Mouse (Mus musculus): Measurements from ENCODE around the gene Erbb4. TPM values are rescaled to one million over a fixed set of nuclear protein-coding genes. Genes with fewer than 3 reads are reported as not detected.
"Not testable (repeated sequence)": the region's sequence is repeated elsewhere in the genome, so short reads cannot be mapped to it uniquely, and the experiment has no call there.

Gene Erbb4
- polyA plus RNA-seq, 1 experiment, result 0.26 TPM

GRCm38 (mm10) chr1:68830501-68831239, 277.2 kb downstream of the Erbb4 start:
- Histone ChIP-seq H3K4me3 (replicated peaks; ENCODE audit: extremely low read depth, low read depth, low read length) (no peak overlapping the region), H3K4me1 (ENCODE audit: control insufficient read depth, insufficient read depth, low read length) (no peaks in the 10 kb centered on the region)
- WGBS, result 76% methylated on average over 2 of the region's 2 CpGs
- no peak for DNase-seq
- TF ChIP-seq POLR2A (IDR thresholded peaks at IDR 0.05; ENCODE audit: borderline replicate concordance, extremely low read depth, low read depth, low read length), result no peak

- Histone ChIP-seq H3K4me3 (replicated peaks; ENCODE audit: extremely low read depth, low read depth, low read length) (no peak overlapping the region), H3K4me1 (ENCODE audit: control insufficient read depth, insufficient read depth, low read length) (no peaks in the 10 kb centered on the region)
- TF ChIP-seq CTCF (IDR thresholded peaks at IDR 0.05; ENCODE audit: insufficient read depth, low read length) (no peak), POLR2A (IDR thresholded peaks at IDR 0.05; ENCODE audit: borderline replicate concordance, extremely low read depth, low read depth, low read length) (no peak)
- WGBS, result 71% methylated on average over 2 of the region's 2 CpGs
- DNase-seq, result no peak
These were observed 284.7 kb downstream of the Erbb4 start for GRCm38 (mm10) chr1:68823116-68823644.

- 43% methylated on average over 2 of the region's 2 CpGs for WGBS
- Histone ChIP-seq H3K4me3 (replicated peaks; ENCODE audit: extremely low read depth, low read depth, low read length) (no peak overlapping the region), H3K4me1 (ENCODE audit: control insufficient read depth, insufficient read depth, low read length) (no peaks in the 10 kb centered on the region)
- no peak for DNase-seq
- no peak for TF ChIP-seq CTCF (IDR thresholded peaks at IDR 0.05; ENCODE audit: insufficient read depth, low read length)
These were observed 301.1 kb downstream of the Erbb4 start for GRCm38 (mm10) chr1:68806711-68807110.

- WGBS, result 31% methylated on average over 4 of the region's 4 CpGs
- Histone ChIP-seq H3K4me3 (replicated peaks; ENCODE audit: extremely low read depth, low read depth, low read length) (no peak overlapping the region), H3K4me1 (ENCODE audit: control insufficient read depth, insufficient read depth, low read length) (no peaks in the 10 kb centered on the region)
- no peak for DNase-seq
- TF ChIP-seq POLR2A (IDR thresholded peaks at IDR 0.05; ENCODE audit: borderline replicate concordance, extremely low read depth, low read depth, low read length) (no peak), CTCF (IDR thresholded peaks at IDR 0.05; ENCODE audit: insufficient read depth, low read length) (no peak)
These were observed 320.3 kb downstream of the Erbb4 start for GRCm38 (mm10) chr1:68787409-68788015.

- no peak overlapping the region for H3K4me3 ChIP-seq (replicated peaks; ENCODE audit: extremely low read depth, low read depth, low read length)
- DNase-seq, result no peak
- H3K4me1 ChIP-seq (ENCODE audit: control insufficient read depth, insufficient read depth, low read length), result no peaks in the 10 kb centered on the region
- WGBS, result 21% methylated on average over 2 of the region's 2 CpGs
- no peak for TF ChIP-seq POLR2A (IDR thresholded peaks at IDR 0.05; ENCODE audit: borderline replicate concordance, extremely low read depth, low read depth, low read length)
- no peak for TF ChIP-seq CTCF (IDR thresholded peaks at IDR 0.05; ENCODE audit: insufficient read depth, low read length)
These were observed 327.2 kb downstream of the Erbb4 start for GRCm38 (mm10) chr1:68780653-68781052.

- WGBS, result 77% methylated on average over 1 of the region's 1 CpGs
- H3K4me1 ChIP-seq (ENCODE audit: control insufficient read depth, insufficient read depth, low read length), result no peaks in the 10 kb centered on the region
- no peak for TF ChIP-seq POLR2A (IDR thresholded peaks at IDR 0.05; ENCODE audit: borderline replicate concordance, extremely low read depth, low read depth, low read length)
- TF ChIP-seq CTCF (IDR thresholded peaks at IDR 0.05; ENCODE audit: insufficient read depth, low read length), result no peak
These were observed 327.8 kb downstream of the Erbb4 start for GRCm38 (mm10) chr1:68780032-68780431.

GRCm38 (mm10) chr1:68766095-68766494, 341.8 kb downstream of the Erbb4 start:
- not testable (repeated sequence) for H3K4me1 ChIP-seq (ENCODE audit: control insufficient read depth, insufficient read depth, low read length); DNase-seq

More at GRCm38 (mm10) chr1:68780032-68780431, 327.8 kb downstream of the Erbb4 start:
- H3K4me3 ChIP-seq (replicated peaks; ENCODE audit: extremely low read depth, low read depth, low read length), result no peak overlapping the region
- DNase-seq, result no peak

GRCm38 (mm10) chr1:68762456-68762855, 345.4 kb downstream of the Erbb4 start:
- WGBS, result 82% methylated on average over 5 of the region's 5 CpGs
- no peak for TF ChIP-seq POLR2A (IDR thresholded peaks at IDR 0.05; ENCODE audit: borderline replicate concordance, extremely low read depth, low read depth, low read length)
- TF ChIP-seq CTCF (IDR thresholded peaks at IDR 0.05; ENCODE audit: insufficient read depth, low read length), result no peak
- H3K4me3 ChIP-seq (replicated peaks; ENCODE audit: extremely low read depth, low read depth, low read length), result no peak overlapping the region
- DNase-seq, result no peak
- no peaks in the 10 kb centered on the region for H3K4me1 ChIP-seq (ENCODE audit: control insufficient read depth, insufficient read depth, low read length)

More at GRCm38 (mm10) chr1:68766095-68766494, 341.8 kb downstream of the Erbb4 start:
- H3K4me3 ChIP-seq (replicated peaks; ENCODE audit: extremely low read depth, low read depth, low read length), result not testable (repeated sequence)

- H3K4me3 ChIP-seq (replicated peaks; ENCODE audit: extremely low read depth, low read depth, low read length), result no peak overlapping the region
- TF ChIP-seq POLR2A (IDR thresholded peaks at IDR 0.05; ENCODE audit: borderline replicate concordance, extremely low read depth, low read depth, low read length) (no peak), CTCF (IDR thresholded peaks at IDR 0.05; ENCODE audit: insufficient read depth, low read length) (no peak)
- H3K4me1 ChIP-seq (ENCODE audit: control insufficient read depth, insufficient read depth, low read length), result no peaks in the 10 kb centered on the region
- DNase-seq, result no peak
- WGBS, result 14% methylated on average over 1 of the region's 1 CpGs
These were observed 358.9 kb downstream of the Erbb4 start for GRCm38 (mm10) chr1:68748976-68749375.

- no peak overlapping the region for H3K4me3 ChIP-seq (replicated peaks; ENCODE audit: extremely low read depth, low read depth, low read length)
- H3K4me1 ChIP-seq (ENCODE audit: control insufficient read depth, insufficient read depth, low read length), result no peaks in the 10 kb centered on the region
- TF ChIP-seq CTCF (IDR thresholded peaks at IDR 0.05; ENCODE audit: insufficient read depth, low read length) (no peak), POLR2A (IDR thresholded peaks at IDR 0.05; ENCODE audit: borderline replicate concordance, extremely low read depth, low read depth, low read length) (no peak)
- DNase-seq, result no peak
These were observed 426.4 kb downstream of the Erbb4 start for GRCm38 (mm10) chr1:68681478-68681877.
